Mouse (Mus musculus) adrenal gland, postnatal 25 days (tissue): Measurements from ENCODE around the gene Mmp10. TPM values are rescaled to one million over a fixed set of nuclear protein-coding genes. Genes with fewer than 3 reads are reported as not detected.

Experiments used
- DNase-seq: peaks from one replicate; pipeline ENCODE4 v3.0.0; 2021; ENCODE audit warnings: mixed read lengths
- long read RNA-seq: library from polyadenylated mRNA; stranded (forward); transcript quantifications from one replicate; pipeline ENCODE4 v2.0.0, GENCODE M21; 2021
- total RNA-seq: library from RNA; stranded (reverse); gene quantifications from 2 replicates; pipeline ENCODE4 v1.2.3, GENCODE M21; 2021

The Mmp10 gene
- not detected in 2 replicates for total RNA-seq
- long read RNA-seq = 0 reads

DNA sequence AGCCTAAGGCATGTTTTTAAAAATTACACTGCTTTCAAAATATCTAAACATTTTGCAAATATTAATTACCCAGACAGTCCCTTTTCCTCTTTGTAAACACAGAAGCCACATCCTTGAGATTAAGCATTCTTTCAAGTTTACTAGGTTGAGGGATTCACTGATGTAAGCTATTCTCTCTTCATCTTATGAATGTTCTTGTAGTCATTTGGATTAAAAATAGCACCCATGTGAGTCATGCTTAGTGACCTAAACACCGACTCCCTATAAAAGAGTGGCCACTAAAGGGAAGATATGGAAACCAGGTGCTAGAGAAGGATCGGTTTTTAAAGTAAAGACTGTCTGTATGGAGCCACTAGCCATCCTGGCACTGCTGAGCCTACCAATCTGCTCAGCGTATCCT lies at the start of gene Mmp10:
Mmp10 (plus strand) TSS at position 302 of the 400 bp plus-strand sequence.
- DNase-seq = no peak

DNA sequence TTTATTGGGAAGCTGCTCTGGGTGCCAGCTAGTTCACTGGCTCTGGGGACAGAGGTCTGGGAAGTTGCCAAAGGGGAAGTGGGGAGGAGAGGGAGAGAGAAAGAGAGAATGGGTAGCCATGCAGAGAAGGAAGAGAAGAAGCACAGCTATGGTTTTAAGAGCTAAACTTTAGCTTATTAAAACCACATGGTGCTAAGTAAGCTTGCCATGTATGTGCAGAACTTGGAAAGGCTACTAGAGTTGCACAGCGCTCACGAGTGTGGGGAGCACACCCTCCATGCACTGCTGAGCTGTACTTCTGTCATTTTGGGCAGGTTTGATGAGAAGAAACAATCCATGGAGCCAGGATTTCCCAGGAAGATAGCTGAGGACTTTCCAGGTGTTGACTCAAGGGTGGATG lies 48.9 kb upstream of the Mmp10 start:
- DNase-seq = no peak

DNA sequence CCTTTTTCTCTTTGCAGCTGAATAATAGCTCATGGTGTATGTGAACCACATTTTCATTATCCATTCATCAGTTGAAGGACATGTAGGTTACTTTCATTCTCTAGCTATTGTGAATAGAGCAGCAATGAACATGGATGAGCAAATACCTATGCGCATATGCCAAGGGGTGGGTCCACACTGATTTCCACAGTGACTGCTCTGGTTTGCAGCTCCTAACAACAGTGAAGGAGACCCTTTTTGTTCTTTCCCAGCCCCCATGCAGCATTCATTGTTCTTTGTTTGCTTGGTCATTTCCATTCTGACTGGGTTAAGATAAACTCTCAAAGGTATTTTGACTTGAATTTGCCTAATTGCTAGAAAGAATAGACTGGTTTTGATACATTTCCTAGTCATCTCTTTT lies 31.9 kb upstream of the Mmp10 start:
- no peak for DNase-seq

DNA sequence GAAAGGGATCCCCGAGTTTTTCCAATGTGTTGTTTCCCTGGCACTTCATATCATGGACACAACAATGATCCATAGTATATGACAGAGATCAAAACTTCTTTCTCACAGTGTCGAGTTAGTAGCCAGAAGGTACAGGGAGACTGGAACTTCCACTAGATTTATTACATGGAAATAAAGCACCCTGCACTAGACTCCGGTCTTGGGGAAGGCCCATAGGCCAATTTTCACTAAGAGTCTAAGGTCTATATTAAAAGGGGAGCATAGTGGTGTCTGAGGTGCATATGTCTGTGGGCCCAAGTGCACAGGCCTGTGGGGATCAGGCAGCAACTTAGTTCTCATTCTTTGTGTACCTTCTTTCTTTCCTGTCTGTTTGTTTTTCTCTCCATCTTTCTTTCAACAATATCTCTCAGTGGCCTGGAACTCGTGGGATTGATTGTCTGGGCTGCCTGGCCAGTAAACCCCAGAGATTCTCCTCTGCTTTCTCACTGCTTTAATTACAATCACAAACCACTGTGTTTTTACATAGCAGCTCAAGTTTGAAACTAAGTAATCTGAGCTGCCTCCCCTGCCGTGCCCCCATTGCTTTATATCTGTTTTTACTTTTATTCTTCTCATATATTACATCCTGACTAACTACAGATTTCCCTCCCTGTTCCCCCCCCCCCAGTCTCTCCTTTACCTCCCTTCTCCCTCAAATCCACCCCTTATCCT lies 18.3 kb upstream of the Mmp10 start:
- DNase-seq = no peak

DNA sequence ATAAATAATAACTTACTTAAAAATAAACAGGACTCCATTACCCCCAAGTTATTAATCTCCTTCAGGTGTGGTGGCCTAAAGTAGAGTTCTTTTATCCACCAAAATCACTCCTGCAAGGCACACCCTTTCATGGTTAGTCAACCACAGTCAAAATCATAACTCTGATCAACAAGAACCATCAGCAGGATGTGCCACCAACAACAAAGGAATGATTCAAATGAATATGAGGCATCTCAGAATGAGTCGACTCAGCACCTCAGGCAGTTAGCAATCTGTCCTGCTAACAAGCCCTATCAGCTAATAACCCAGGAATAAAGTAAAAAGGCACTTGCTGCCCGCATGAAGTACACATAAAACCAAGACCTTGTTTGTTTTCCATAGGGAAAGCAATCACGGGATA lies 1.0 kb upstream of the Mmp10 start:
- no peak for DNase-seq

DNA sequence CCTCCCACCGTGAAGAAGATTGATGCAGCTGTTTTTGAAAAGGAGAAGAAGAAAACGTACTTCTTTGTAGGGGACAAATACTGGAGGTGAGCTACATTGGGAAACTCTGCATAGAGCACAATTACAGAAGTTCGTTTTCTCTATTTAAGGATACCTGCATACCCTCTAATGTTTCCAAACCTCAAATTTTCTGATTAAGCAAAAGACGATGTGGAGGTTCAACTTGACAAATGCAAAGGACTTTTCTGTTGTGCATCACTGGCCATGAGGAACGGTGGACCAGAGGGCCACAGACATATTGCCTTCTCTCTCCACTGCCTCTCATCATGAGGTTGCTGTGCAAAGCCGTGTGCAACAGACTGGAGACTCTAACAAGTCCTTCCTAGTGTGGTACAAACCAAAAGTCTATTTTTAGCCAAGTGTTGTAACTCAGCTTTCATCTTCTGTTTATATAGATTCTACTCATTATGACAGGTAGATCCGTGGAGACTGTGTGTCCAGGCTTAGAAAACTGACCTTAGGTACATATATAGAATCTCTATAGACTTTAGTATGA lies 5.2 kb downstream of the Mmp10 start:
- no peak for DNase-seq

DNA sequence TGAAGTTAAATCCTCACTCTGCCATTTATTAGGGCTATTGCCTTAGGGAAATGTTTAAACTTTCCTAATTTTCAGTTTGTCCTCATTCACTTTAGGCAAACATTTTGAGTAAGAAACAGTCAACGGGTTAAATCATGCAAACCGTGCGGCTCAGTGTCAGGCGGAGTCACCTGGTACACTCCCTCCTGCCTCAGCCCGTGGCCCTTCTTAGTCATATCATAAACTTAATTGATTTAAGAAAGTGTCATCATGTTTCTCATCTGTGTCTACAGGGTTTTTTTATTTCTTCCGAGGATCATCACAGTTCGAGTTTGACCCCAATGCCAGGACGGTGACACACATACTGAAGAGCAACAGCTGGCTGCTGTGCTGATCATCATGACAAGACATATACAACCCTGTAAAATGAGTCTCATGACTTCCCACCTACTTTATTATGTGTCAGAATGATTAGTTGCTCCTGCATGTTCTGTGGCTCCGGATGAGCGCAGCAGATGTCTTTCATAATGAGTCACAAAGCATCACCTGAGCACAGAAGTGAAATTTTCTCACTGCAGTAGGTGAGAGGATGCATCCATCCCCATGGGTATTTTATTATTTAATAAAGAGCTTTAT lies 7.6 kb downstream of the Mmp10 start:
- no peak for DNase-seq

DNA sequence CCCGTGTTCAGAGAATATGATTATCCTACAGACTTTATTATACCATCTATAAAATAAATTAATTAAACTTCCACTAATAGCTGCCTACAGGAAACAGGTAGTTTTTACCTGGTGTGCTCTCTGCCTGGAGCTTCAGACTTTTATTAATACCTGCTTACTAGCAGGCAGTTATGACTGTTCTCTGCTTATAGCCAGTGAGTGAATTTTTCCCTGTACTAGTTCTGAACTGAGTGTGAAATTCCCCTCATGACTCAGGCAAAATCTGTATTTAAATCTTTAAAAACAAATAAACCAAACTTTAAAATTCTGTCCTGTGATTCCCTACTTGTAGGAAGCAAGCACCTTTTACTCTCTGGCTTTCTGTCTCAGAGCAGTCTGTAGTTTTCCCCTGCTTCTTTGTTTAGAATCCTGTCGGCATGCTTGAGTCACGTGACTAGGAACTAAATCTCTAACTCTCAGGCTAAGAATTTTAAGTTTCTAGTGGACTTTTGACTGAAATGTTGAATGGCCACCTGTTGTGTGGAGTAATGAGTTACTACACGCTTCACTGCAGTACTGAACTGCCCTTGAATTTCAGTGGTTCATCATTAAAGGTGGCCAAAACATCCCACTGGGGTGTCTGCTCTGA lies 15.9 kb downstream of the Mmp10 start:
- DNase-seq = no peak

DNA sequence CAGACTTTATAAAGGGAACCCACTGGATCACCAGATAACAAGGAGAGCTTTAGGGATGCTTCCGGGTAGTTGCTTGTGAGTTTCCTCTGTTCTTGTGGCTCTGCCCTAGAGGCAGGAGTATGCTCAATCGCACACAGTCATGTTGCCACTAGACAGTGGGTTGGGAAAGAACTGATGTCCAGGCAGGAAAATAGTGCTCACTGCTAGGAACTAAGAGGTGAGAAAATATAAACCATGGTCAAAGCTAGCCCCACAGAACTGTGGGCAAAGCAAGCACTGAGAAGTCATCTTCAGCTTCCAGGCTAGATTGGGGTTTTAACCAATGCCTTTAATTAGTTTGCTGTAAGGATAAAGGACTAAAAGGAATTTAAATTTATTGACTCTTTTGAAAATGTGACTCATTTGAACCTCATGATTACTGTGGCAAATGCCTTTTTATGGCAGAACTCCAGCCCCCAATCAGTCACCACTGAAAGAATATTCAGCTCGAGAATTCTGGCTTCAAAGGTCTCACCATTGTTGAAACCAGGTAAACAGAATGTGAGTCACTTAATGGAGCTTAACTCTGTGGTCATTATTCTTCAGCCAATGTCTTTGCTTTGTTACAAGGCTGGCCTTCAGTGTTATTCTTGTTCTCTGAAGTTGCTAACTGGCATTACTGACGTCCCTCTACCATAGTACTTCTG lies 24.2 kb downstream of the Mmp10 start:
- DNase-seq = no peak

DNA sequence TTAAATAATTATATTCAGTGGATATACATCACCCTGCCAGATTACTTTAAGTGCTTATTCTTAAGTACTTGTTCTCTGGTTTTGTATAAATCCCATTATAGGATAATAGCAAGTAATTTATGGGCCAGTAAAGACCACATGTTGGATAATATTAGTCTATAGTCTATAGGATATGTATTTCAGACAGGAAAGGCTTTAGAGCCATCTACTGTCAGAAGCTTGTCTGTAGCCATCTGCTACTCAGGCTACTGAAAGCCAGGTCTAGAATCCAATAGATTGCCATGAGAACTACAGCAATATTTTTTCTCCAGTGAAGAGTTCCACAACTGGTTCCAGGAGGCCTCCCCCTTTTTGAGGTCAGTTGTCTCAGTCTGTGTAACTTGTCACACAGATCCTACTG lies 40.6 kb downstream of the Mmp10 start:
- DNase-seq = no peak

DNA sequence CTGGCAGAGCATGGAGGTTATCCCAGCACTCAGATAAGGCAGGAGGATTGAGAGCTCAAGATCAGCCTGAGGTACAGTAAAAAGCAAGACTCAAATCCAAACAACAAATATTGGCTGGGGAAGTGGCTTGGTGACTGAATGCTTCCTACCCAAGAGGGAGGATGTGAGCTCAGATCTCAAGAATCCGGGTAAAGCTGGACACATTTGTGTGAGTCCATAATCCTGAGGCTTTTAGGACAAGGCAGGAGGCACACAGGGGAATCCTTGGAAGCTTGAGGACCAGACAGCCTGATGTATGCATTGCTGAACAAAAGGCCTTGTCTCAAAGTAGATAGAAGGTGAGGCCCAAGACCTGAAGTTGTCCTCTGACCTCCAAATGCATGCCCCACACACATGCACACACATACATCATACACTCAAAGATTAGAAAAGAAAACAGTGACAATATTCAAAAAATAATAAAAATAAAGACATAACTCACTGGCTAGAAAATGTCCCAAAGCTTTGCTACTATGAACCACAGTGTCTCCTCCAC lies 42.8 kb downstream of the Mmp10 start:
- DNase-seq = no peak

DNA sequence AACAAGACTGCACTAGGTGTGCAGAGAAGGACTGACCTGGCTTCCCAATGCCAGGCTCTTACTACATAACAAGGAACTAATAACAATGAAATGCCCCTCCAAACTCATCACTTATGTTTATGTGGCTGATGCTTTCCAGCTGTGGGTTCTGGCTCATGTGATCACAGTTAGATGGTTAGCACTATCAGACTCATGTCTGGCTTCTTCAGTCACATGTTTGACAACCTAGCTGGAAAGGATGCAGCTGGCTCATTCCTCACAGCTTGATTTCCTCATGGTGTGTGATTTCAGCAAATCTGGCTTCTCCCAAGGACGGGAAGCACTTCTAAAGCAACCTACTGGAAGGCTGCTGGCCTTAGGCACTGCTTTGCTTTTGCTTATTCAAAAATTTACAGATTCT lies 43.3 kb downstream of the Mmp10 start:
- DNase-seq = no peak

DNA sequence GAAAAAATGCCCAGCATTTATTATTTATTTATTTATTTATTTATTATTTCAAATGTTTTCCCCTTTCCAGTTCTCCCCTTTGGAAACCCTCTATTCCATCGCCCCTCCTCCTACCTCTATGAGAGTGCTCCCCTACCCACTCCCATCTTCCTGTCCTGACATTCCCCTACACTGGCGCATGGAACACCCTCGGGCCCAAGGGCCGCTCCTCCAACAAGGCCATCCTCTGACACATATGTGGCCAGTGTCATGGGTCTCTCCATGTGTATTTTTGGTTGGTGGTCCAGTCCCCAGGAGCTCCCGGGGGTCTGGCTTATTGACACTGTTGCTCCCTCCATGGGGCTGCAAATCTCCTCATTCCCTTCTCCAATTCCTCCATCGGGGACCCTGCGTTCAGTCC lies 43.8 kb downstream of the Mmp10 start:
- no peak for DNase-seq

DNA sequence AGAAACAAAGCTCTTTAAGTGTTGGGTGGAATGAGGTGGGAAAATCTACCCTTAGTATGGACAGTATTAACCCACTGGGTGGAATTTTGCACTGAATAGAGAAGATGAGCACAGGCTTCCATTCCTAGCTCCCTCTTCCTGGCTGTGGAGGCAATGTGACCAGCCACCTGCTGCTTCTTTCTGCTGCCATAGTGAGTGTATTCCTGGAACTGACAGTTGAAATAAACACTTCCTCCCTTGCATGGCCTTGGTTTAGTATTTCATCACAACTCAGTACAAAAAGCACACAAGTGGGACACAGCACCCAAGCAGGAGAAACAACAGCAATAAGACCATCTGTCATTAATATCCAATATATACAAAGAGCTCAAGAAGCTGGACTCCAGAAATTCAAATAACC lies 49.8 kb downstream of the Mmp10 start:
- no peak for DNase-seq

DNA sequence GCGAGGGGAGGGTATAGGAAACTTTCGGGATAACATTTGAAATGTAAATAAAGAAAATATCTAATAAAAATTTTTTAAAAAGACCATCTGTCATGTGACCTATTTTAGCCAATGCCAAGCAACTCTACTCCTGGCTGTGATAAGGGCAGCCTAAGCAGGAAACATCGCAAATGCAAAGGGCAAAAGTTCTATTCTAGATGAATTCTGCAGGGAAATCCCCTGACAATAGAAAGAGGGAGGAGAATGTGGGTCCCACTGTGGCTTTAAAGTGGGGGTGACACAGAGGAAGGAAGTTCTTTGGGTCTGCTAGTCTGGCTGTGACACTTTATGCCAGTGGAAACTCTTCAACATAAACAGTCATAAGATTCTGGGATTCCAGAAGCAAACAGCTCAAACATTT lies 51.4 kb downstream of the Mmp10 start:
- DNase-seq = no peak

DNA sequence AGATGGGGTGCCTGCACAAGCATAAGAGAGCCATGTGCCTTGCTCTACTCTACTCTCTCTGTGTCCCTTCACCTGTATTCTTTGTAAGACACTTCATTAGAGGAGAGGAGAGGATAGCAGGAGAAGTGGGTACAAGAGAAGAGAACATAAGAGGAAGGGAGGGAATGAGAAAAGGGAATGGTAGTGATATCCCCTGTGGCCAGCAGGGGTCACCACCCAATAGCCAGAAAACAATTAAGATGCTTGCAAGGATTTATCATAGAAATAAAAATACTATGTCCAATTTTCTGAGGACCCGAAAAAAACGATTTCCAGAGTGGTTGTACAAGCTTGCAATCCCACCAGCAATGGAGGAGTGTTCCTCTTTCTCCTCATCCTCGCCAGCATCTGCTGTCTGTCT lies 52.2 kb downstream of the Mmp10 start:
- peak; percentile 42 for DNase-seq

DNA sequence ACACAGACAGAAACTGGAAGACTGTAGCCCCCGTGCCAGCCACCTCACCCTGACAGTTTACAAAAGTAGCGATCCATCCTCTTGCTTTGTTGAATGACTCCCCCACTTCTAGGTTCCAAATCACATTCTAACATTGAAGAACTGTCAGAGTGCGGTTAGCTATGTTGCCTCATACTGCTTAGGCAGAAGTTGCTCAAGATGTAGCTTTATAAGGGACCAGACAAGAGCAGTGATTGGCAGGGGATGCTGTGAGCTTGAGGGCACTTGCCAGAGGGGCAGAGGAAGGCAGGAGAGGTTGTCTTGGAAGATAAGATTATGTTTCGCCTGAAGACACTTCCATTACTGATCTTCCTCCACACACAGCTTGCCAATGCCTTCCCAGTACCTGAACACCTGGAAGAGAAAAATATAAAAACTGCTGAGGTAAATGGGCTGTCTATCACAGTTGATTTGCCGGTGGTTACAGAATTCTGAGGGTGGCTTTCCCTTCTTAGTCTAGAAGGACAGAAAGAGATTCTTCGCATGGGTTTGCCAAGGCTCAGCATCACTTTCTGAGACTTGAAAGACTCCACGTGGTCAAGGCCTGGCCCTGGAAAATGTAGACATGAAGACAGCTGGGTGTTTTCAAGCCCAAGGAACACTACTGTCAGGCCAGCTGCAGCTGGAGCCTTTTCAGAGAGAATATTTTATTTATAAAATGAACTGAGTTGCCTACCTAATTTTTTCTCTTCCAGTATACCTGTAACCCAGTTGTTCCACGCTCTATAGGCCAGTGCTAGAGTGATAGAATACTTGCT lies 56.3 kb downstream of the Mmp10 start, which contains the start of gene Mmp8:
Mmp8 (plus strand) TSS at position 236 of the 797 bp plus-strand sequence.
- no peak for DNase-seq
